Mouse (Mus musculus): ENCODE measurements around the gene Bcar1.

- TF ChIP-seq EP300 (IDR thresholded peaks at IDR 0.05; ENCODE audit: insufficient read depth, low read depth, low read length) (no peak), POLR2A (IDR thresholded peaks at IDR 0.05; ENCODE audit: insufficient read depth, low read depth, low read length) (no peak)
Observed at GRCm38 (mm10) chr8:111678848-111679247, 64.8 kb downstream of the Bcar1 start.
